Mouse (Mus musculus) limb, embryonic 11.5 days (tissue): ENCODE measurements at regions not wholly inside any gene's neighbourhood (a gene's known extent, or its start where the extent isn't known, plus 50 kb on each side); places are given as distances from the start of the nearest gene placed in this dataset.

Source experiments
- ATAC-seq: fragments of 200-750 bp; cut with Nextera tagmentation; 2 replicates; pipeline ENCODE4 v1.8.0; 2017; ENCODE audit warnings: low read depth; ENCODE audit not compliant: insufficient number of reproducible peaks, low FRiP score, low TSS enrichment
- DNase-seq: peaks from one replicate; pipeline ENCODE4 v3.0.0-alpha.2; 2015; ENCODE audit warnings: low spot score
- H3K27ac ChIP-seq: fragments of 300-500 bp; sonication (generic); replicated peaks from 2 replicates; pipeline ENCODE4 v1.5.1; 2014; ENCODE audit warnings: low read depth, mild to moderate bottlenecking, low read length
- H3K27me3 ChIP-seq: fragments of 300-500 bp; sonication (generic); 2 replicates; pipeline ENCODE4 v1.6.1; 2014; ENCODE audit warnings: mild to moderate bottlenecking, low read length, mixed read lengths; ENCODE audit not compliant: control insufficient read depth, insufficient read depth
- H3K36me3 ChIP-seq: fragments of 300-500 bp; sonication (generic); 2 replicates; pipeline ENCODE4 v1.6.1; 2014; ENCODE audit warnings: mild to moderate bottlenecking, low read length, moderate library complexity, mixed read lengths; ENCODE audit not compliant: control insufficient read depth, insufficient read depth
- H3K4me1 ChIP-seq: fragments of 300-500 bp; sonication (generic); 2 replicates; pipeline ENCODE4 v1.6.1; 2014; ENCODE audit warnings: low read length, mixed read lengths; ENCODE audit not compliant: control insufficient read depth, insufficient read depth
- H3K4me2 ChIP-seq: fragments of 300-500 bp; sonication (generic); 2 replicates; pipeline ENCODE4 v1.6.1; 2014; ENCODE audit warnings: low read depth, mild to moderate bottlenecking, moderate library complexity; ENCODE audit not compliant: severe bottlenecking
- H3K4me3 ChIP-seq: fragments of 300-500 bp; sonication (generic); 2 replicates; pipeline ENCODE4 v1.5.1; 2014; ENCODE audit warnings: low read depth, low read length
- H3K9ac ChIP-seq: fragments of 300-500 bp; sonication (generic); 2 replicates; pipeline ENCODE4 v1.6.1; 2014; ENCODE audit warnings: mild to moderate bottlenecking, low read length
- H3K9me3 ChIP-seq: fragments of 300-500 bp; sonication (generic); 2 replicates; pipeline ENCODE4 v1.6.1; 2016; ENCODE audit warnings: low read length; ENCODE audit not compliant: control insufficient read depth
- WGBS: fragments of 180-500 bp; shearing (Covaris S2); extraction: QIAGEN DNeasy Blood & Tissue Kit; methylation state at CpG from one replicate; pipeline ENCODE4 v1.1.7; 2014; 5-methylcytosine and 5-hydroxymethylcytosine counted together

DNA sequence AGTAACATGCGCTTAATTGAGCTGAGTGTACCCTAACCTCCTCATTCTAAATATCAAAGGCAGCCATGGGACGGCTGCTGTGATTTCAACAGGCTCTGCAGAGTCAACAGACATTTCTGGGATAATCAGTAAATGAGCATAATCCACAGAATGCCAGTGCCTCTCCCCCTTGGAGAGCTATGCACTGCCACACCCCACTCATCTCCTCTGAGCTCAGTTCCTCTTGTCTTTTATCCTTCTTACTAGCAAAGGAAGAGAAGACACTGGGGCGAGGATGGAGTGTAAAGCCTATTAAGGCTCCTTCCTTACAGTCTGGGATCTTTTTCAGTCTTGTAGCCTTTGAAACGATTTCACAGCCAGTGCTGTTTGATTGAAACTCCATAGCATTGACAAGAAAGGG, 90.9 kb downstream of the Kctd12 start:
- Histone ChIP-seq H3K9ac (no peak overlapping the region), H3K27ac (no peak overlapping the region), H3K9me3 (no peaks in the 10 kb centered on the region), H3K36me3 (no peaks in the 10 kb centered on the region), H3K27me3 (no peaks in the 10 kb centered on the region), H3K4me3 (no peak overlapping the region), H3K4me1 (no peaks in the 10 kb centered on the region), H3K4me2 (no peak overlapping the region)
- 68% methylated on average over 4 of the region's 4 CpGs for WGBS
- DNase-seq = no peak
- no peak for ATAC-seq

DNA sequence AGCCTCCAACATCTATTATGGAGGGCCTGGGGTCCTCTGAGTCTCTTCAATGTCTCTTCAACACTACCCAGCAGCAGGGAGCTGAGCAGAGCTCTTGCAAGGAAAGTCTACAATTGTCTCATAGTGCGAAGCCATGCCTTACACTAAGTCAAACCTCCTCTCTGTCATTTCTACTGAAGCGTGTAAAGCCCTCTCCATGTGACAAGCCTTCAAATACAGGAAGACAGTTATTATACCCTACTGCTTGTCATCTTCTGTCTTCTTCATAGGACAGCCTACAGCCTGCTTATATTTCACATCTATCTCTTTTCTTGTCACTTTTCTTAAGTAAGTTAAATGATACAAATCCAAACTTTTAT, 97.2 kb downstream of the Kctd12 start:
- H3K9me3 ChIP-seq = no peaks in the 10 kb centered on the region
- no peak for DNase-seq
- no peak overlapping the region for H3K27ac ChIP-seq
- H3K4me2 ChIP-seq = no peak overlapping the region
- 0 out of 2 replicates have a peak, but pooled peaks cover 4% of the 10 kb centered on the region for H3K4me1 ChIP-seq
- ATAC-seq = no peak
- H3K9ac ChIP-seq = no peak overlapping the region
- 94% methylated on average over 2 of the region's 2 CpGs for WGBS
- no peaks in the 10 kb centered on the region for H3K36me3 ChIP-seq
- H3K27me3 ChIP-seq = no peaks in the 10 kb centered on the region
- H3K4me3 ChIP-seq = no peak overlapping the region

DNA sequence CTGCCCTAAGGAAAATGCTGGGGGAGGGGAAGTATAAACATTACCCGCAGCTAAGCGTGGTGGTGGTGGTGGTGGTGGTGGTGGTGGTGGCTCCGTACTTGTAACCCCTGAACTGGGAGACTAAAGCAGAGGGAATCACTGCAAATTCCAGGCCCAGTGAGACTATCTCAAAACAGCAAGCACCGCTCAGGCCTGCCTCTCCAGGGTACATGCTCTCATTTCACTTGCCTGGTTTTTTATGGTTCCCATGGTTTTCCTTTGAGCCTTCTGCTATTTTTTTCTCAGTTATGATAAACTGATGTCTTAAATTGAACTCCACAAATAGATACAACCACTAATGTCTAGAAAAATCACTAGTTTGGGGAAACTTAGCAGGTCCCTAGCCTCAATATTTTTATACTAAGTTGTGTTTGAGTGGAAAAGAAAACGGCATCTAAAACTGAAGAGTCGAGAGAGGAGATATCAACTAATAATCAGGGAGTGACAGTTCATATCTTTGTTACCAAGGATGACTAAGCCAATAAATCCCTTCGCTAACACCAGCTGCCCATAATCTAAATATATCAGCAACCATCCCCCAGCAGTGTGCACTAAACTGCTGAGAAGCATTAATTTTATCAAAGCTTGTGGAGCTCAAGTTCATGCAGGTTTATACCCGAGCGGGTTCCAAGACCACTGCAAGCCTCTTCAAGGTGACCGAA, 97.7 kb downstream of the Kctd12 start:
- ATAC-seq (no peak), DNase-seq (no peak)
- H3K27ac ChIP-seq = no peak overlapping the region
- WGBS = 96% methylated on average over 10 of the region's 10 CpGs
- H3K4me3 ChIP-seq = no peak overlapping the region
- no peaks in the 10 kb centered on the region for H3K9me3 ChIP-seq
- 0 out of 2 replicates have a peak, but pooled peaks cover 4% of the 10 kb centered on the region for H3K4me1 ChIP-seq
- H3K27me3 ChIP-seq = no peaks in the 10 kb centered on the region
- no peaks in the 10 kb centered on the region for H3K36me3 ChIP-seq
- H3K4me2 ChIP-seq = no peak overlapping the region
- H3K9ac ChIP-seq = no peak overlapping the region

DNA sequence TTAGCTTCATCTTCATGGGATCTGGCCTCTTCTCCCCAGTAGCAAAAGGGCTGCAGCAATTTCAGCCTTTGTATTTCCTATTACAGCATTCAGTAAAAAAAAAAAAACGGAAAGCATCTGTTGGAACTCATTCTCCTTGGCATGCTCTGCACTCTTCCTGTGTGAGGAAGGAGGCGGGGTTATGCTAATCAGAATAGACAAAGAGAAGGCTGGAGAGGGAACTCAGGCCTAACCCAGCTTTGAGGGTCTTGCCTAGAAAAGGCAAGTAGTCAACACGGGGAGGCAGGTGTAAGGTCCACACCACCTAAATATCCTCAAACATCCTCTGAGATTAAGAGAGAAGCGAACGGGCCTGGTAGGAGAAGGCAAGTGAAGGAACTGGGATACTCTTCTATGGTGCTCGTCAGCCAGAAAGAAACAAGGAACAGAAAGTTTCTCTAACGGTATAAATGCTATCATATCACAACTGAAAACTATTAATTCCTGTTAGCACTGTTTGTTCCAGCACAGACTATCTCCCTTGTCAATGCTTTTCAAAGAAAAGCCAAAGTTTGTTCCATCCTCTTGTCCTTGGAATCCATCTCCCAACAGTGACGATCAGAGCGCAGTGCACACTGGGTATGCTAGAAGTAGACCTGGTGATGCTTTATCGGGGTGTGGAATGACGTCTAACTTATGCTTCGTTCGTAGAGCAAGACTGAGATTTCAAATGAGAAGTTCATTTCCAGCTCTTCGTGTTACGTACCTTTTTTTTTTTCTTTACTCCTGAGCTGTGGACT, 98.9 kb downstream of the Kctd12 start:
- ATAC-seq (no peak), DNase-seq (no peak)
- H3K36me3 ChIP-seq = no peaks in the 10 kb centered on the region
- no peak overlapping the region for H3K9ac ChIP-seq
- H3K4me1 ChIP-seq = 0 out of 2 replicates have a peak, but pooled peaks cover 4% of the 10 kb centered on the region
- no peaks in the 10 kb centered on the region for H3K9me3 ChIP-seq
- no peak overlapping the region for H3K27ac ChIP-seq
- WGBS = 88% methylated on average over 15 of the region's 15 CpGs
- H3K4me2 ChIP-seq = no peak overlapping the region
- H3K27me3 ChIP-seq = no peaks in the 10 kb centered on the region
- H3K4me3 ChIP-seq = no peak overlapping the region

DNA sequence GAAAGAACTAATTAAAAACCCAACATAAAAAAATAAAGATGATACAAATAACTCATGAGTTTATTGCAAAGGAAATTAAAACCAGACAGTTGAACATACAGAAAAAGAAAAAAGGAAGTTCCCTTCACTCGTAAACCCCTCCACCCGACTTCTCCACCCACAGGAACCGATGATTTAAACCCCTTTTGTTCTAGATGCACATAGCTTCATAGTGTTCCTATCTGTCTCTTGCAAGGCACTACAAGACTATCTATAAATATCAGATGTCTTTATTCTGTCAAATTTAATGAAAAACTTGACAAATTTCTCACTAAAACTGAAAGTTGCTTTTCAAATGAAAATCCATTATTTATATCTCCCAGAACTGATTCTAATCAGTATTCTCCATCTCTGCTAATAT, 100.2 kb downstream of the Kctd12 start:
- Histone ChIP-seq H3K4me1 (0 out of 2 replicates have a peak, but pooled peaks cover 4% of the 10 kb centered on the region), H3K27me3 (no peaks in the 10 kb centered on the region), H3K9me3 (no peaks in the 10 kb centered on the region), H3K36me3 (no peaks in the 10 kb centered on the region), H3K4me2 (no peak overlapping the region), H3K9ac (no peak overlapping the region), H3K4me3 (no peak overlapping the region), H3K27ac (no peak overlapping the region)
- DNase-seq = no peak
- WGBS = 75% methylated on average over 3 of the region's 3 CpGs
- no peak for ATAC-seq

DNA sequence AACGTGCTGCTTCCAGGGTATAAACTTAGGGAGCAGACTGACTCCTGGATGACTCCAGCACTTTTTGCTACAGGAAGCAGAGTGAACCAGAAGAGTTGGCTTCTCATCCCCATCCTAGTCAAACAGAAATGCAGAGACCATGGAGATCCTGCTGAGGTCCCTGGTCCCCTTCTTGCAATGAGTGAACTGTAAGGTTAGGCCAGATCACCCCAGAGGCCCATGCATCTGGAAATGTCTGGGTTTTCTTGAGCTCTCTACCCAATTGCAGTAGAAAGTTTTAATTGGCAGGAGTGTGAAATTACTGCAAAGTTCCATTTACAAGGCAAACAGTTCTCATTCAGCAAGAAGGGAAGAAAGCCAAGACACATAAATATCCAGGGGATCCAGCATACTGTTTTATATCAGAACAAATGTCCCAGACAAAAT, 101.8 kb downstream of the Kctd12 start:
- DNase-seq (no peak), ATAC-seq (no peak)
- no peak overlapping the region for H3K4me3 ChIP-seq
- no peaks in the 10 kb centered on the region for H3K27me3 ChIP-seq
- 61% methylated on average over 1 of the region's 1 CpGs for WGBS
- 0 out of 2 replicates have a peak, but pooled peaks cover 4% of the 10 kb centered on the region for H3K4me1 ChIP-seq
- H3K36me3 ChIP-seq = no peaks in the 10 kb centered on the region
- H3K27ac ChIP-seq = 0 out of 2 replicates have a peak overlapping the region, but pooled peaks have one; percentile 8
- H3K4me2 ChIP-seq = no peak overlapping the region
- H3K9ac ChIP-seq = no peak overlapping the region
- no peaks in the 10 kb centered on the region for H3K9me3 ChIP-seq

DNA sequence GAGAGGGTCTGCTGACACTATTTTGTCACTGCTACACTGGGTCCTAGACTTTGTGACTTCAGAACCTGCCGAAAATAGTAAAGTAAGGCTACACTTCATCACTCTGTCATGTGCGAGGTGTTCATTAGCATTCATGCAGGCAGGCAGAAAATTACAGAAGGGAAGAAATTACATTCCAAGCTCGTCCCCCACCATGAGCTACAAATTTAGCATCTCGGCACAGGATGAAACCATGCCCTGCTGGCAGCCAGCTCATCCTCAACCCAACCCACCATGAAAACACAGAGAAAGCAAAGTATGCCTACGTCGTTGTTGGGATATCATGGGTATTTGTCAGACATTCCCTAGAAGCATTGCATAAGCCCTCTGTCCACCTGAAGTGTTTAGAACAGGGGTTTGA, 103.9 kb downstream of the Kctd12 start:
- Histone ChIP-seq H3K4me2 (no peak overlapping the region), H3K4me1 (0 out of 2 replicates have a peak, but pooled peaks cover 4% of the 10 kb centered on the region), H3K27me3 (no peaks in the 10 kb centered on the region), H3K9ac (no peak overlapping the region), H3K27ac (no peak overlapping the region), H3K4me3 (no peak overlapping the region), H3K9me3 (no peaks in the 10 kb centered on the region), H3K36me3 (no peaks in the 10 kb centered on the region)
- 88% methylated on average over 6 of the region's 6 CpGs for WGBS
- DNase-seq (no peak), ATAC-seq (no peak)

DNA sequence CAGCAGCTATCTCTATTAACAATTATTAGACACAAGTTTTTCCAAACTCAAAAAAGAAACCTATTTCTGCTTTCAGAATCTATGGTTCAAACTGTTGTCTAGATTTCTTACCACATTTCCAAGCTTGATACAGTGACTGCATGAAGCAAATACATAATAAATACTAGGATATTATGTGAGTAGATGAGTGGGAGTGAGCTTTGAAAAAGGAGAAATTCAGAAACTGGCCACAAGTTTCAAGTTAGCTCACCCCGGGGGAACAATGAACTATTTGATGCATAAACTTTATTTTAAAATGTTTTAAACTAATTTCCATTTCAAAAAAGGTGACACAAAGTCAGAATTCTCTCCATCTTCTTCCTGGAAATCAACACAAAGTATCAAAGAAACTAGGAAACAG, 114.3 kb downstream of the Kctd12 start:
- Histone ChIP-seq H3K4me2 (no peak overlapping the region), H3K4me3 (no peak overlapping the region), H3K36me3 (no peaks in the 10 kb centered on the region), H3K4me1 (no peaks in the 10 kb centered on the region), H3K27ac (no peak overlapping the region), H3K27me3 (no peaks in the 10 kb centered on the region), H3K9me3 (no peaks in the 10 kb centered on the region), H3K9ac (no peak overlapping the region)
- no peak for DNase-seq
- 88% methylated on average over 1 of the region's 1 CpGs for WGBS
- ATAC-seq = no peak
